Mouse (Mus musculus) stomach, postnatal 0 days (tissue): ENCODE measurements around the gene Drc1.

Experiments used
- CTCF ChIP-seq: IDR thresholded peaks from 2 replicates; pipeline ENCODE4 v1.5.1; 2016; ENCODE audit warnings: antibody characterized with exemption, low read depth, mild to moderate bottlenecking, moderate library complexity
- EP300 ChIP-seq: optimal IDR thresholded peaks from 2 replicates; pipeline ENCODE3; 2016; ENCODE audit warnings: antibody characterized with exemption

- TF ChIP-seq CTCF = peak; percentile 42; the same call in 1 of the 2 replicates
- TF ChIP-seq EP300 = no peak
Measured at GRCm38 (mm10) chr5:30387726-30388125, 106.5 kb downstream of the Drc1 start.
